Mouse (Mus musculus) lung, embryonic 14.5 days (tissue): ENCODE measurements at regions not wholly inside any gene's neighbourhood (a gene's known extent, or its start where the extent isn't known, plus 50 kb on each side); places are given as distances from the start of the nearest gene placed in this dataset.

Experiments
- ATAC-seq: fragments of 200-750 bp; cut with Nextera tagmentation; 2 replicates; pipeline ENCODE4 v1.8.0; 2017; ENCODE audit warnings: mild to moderate bottlenecking, moderate TSS enrichment, moderate library complexity; ENCODE audit not compliant: insufficient read depth
- DNase-seq: peaks from one replicate; pipeline ENCODE4 v3.0.0-alpha.2; 2015
- H3K27ac ChIP-seq: fragments of 300-500 bp; sonication (generic); 2 replicates; pipeline ENCODE4 v1.5.1; 2014; ENCODE audit warnings: low read depth, mild to moderate bottlenecking, moderate library complexity
- H3K27me3 ChIP-seq: fragments of 300-500 bp; sonication (generic); 2 replicates; pipeline ENCODE4 v1.6.1; 2014; ENCODE audit warnings: low read length, control low read depth; ENCODE audit not compliant: insufficient read depth
- H3K36me3 ChIP-seq: fragments of 300-500 bp; sonication (generic); 2 replicates; pipeline ENCODE4 v1.6.1; 2014; ENCODE audit warnings: control low read depth; ENCODE audit not compliant: insufficient read depth
- H3K4me1 ChIP-seq: fragments of 300-500 bp; sonication (generic); 2 replicates; pipeline ENCODE4 v1.6.1; 2014; ENCODE audit warnings: antibody characterized with exemption, control low read depth; ENCODE audit not compliant: insufficient read depth
- H3K4me2 ChIP-seq: fragments of 300-500 bp; sonication (generic); 2 replicates; pipeline ENCODE4 v1.6.1; 2014; ENCODE audit warnings: mild to moderate bottlenecking
- H3K4me3 ChIP-seq: fragments of 300-500 bp; sonication (generic); 2 replicates; pipeline ENCODE4 v1.5.1; 2014; ENCODE audit warnings: low read depth, low read length
- H3K9ac ChIP-seq: fragments of 300-500 bp; sonication (generic); 2 replicates; pipeline ENCODE4 v1.6.1; 2014
- H3K9me3 ChIP-seq: fragments of 300-500 bp; sonication (generic); 2 replicates; pipeline ENCODE4 v1.6.1; 2016; ENCODE audit warnings: low read depth, low read length, control low read depth
- CTCF ChIP-seq: IDR thresholded peaks from 2 replicates; pipeline ENCODE4 v1.5.1; 2016; ENCODE audit warnings: antibody characterized with exemption, low read depth
- WGBS: fragments of 180-500 bp; shearing (Covaris S2); extraction: QIAGEN DNeasy Blood & Tissue Kit; methylation state at CpG from one replicate; pipeline ENCODE4 v1.1.7; 2014; 5-methylcytosine and 5-hydroxymethylcytosine counted together

DNA sequence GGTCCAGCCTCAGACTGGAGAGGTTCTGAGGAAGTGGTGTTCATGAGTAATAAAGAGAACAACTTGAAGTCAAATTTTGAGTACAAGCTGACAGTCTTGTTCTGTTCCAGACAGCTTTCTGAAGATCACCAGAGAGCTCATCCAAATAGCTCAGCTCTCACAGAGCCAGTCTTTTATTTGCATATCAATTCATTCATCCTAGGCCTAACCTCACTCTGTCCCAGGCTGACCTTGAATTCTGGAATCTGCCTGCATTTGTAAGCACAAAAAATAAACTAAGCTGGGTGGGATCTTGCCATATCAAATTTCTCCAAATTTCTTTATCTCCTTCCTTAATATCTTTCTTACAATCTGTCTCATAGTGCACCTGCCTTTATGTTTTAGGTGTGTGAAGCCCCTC is 362.9 kb upstream of the Dmac1 start:
- Histone ChIP-seq H3K27me3 (no peaks in the 10 kb centered on the region), H3K4me1 (no peaks in the 10 kb centered on the region), H3K9me3 (no peaks in the 10 kb centered on the region), H3K27ac (no peak overlapping the region), H3K9ac (no peak overlapping the region), H3K36me3 (no peaks in the 10 kb centered on the region), H3K4me3 (no peak overlapping the region), H3K4me2 (no peak overlapping the region)
- no peak for TF ChIP-seq CTCF
- ATAC-seq (no peak), DNase-seq (no peak)

DNA sequence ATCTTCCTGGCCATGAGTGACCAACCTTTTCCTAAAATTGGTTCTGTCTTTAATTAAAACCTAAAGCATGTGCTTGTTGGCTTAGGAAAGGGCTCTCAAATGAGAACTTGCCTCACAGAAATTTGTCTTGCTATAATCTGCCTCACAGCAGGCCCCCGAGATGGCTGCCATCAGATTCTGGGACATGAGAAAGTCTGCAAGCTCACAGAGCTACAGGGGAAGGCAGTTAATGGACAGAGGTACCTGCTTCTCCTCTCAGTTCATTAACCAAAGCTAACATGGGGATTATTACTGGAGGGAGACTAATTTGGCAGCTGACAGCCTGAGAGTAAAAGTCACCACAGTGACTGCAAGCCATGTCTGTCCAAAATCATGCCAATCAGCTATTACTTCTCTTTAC is 358.5 kb upstream of the Dmac1 start:
- no peak for TF ChIP-seq CTCF
- Histone ChIP-seq H3K27ac (no peak overlapping the region), H3K9me3 (no peaks in the 10 kb centered on the region), H3K4me3 (no peak overlapping the region), H3K4me2 (no peak overlapping the region), H3K4me1 (no peaks in the 10 kb centered on the region), H3K36me3 (no peaks in the 10 kb centered on the region), H3K27me3 (no peaks in the 10 kb centered on the region), H3K9ac (no peak overlapping the region)
- DNase-seq (no peak), ATAC-seq (no peak)
- 74% methylated on average over 1 of the region's 1 CpGs for WGBS

DNA sequence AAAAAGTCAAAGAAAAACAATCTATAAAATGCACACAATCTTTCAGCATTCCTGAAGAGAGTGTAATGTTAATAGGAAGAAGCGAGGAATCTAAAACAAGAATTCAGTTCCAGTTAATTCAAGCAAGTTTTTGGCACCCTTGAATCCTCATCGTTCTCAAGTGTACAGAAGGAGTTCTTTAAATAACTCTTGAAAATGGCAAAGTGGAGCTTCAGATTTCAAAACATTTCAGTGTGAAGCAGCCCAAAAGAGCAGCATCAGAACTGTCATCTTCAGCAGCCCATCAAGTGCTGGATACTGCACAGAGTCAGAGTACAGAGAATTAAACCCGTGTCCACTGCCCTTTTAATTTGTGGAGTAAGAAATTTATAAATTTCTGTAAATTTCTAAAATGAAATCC is 311.8 kb upstream of the Dmac1 start:
- H3K27ac ChIP-seq, result no peak overlapping the region
- ATAC-seq, result no peak
- no peaks in the 10 kb centered on the region for H3K27me3 ChIP-seq
- no peaks in the 10 kb centered on the region for H3K9me3 ChIP-seq
- whole genome bisulfite sequencing, result 53% methylated on average over 3 of the region's 3 CpGs
- H3K4me3 ChIP-seq, result no peak overlapping the region
- TF ChIP-seq CTCF, result no peak
- no peaks in the 10 kb centered on the region for H3K4me1 ChIP-seq
- no peak overlapping the region for H3K9ac ChIP-seq
- no peak for DNase-seq
- no peak overlapping the region for H3K4me2 ChIP-seq
- no peaks in the 10 kb centered on the region for H3K36me3 ChIP-seq

DNA sequence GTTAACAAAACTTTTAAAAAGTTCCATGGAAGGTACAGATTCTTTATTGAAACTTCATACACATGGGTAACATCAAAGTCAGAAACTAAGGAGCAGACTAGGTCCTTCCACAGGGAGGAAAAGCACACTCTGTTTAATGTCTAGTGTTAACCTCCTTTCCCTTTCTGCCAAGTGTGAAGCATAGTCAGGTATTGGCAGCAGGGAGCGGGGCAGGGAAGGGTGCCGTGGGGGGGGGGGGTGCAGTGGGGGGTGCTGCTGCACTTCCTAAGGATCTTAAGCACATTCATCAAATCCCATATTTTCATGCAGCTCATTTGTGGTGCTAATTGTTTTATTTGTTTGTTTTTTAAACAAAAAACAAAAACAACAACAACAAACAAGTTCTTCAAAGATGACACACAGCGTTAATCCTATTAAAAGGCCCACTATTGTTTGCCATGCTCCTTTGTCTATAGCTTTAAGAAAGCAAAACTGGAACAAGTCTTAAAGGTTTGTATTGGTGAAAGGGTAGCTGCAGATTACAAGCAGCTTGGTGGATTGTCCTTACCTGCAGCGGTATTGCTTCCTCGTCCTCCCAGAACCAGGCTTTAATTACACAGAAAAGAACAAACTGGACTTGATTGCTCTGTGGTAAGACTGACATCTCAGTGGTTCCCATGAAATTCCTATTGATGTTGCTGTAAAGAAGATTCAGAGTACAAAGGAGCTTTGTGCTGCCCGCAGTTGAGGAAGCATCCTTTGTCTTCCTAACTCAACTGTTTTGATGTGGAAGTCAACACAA is 310.2 kb upstream of the Dmac1 start:
- WGBS, result 72% methylated on average over 6 of the region's 6 CpGs
- Histone ChIP-seq H3K4me3 (no peak overlapping the region), H3K4me2 (no peak overlapping the region), H3K9me3 (no peaks in the 10 kb centered on the region), H3K9ac (no peak overlapping the region), H3K36me3 (no peaks in the 10 kb centered on the region), H3K4me1 (no peaks in the 10 kb centered on the region), H3K27me3 (no peaks in the 10 kb centered on the region), H3K27ac (no peak overlapping the region)
- TF ChIP-seq CTCF, result no peak
- ATAC-seq (no peak), DNase-seq (no peak)

DNA sequence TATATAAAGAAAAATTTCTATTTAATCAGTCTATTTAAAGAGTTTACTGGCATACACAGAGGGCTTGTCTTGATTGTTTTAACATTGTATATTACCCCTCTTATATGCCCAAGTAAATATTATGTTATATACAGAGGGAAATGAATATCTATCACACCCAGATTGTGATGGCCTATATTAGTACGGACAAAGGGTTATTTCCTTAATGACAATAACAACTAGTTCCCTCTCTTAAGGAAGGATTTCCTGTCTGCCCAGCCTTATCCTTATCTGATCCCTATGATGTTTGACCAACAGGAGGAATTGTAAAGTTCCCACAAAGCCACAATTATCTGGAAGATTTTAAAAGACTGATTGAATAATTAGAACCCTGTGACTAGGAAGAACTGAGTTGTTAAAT is 301.8 kb upstream of the Dmac1 start:
- no peak overlapping the region for H3K27ac ChIP-seq
- no peak for TF ChIP-seq CTCF
- no peaks in the 10 kb centered on the region for H3K4me1 ChIP-seq
- DNase-seq (no peak), ATAC-seq (no peak)
- no peak overlapping the region for H3K4me3 ChIP-seq
- H3K27me3 ChIP-seq, result no peaks in the 10 kb centered on the region
- no peaks in the 10 kb centered on the region for H3K36me3 ChIP-seq
- 51% methylated on average over 1 of the region's 1 CpGs for WGBS
- H3K9me3 ChIP-seq, result no peaks in the 10 kb centered on the region
- no peak overlapping the region for H3K9ac ChIP-seq
- H3K4me2 ChIP-seq, result no peak overlapping the region

DNA sequence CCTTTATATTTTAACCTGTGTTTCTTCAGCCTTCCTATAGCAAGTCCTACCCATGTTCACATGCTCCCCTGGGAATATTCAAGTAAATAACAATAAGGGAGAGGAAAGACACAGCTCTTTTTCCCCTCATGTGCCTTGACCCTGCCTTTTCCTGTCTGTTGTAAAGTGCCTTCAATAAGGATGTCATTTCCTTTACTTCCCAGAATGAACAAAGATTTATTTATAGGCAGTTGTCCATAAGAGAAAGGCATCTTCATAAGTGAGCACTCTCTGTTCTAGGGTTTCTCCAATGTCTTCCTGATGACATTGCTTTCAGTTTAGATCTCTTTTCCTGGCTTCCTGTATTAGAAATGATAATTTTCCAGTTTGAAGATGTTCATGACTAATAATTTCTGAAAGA is 294.5 kb upstream of the Dmac1 start:
- Histone ChIP-seq H3K27ac (no peak overlapping the region), H3K36me3 (no peaks in the 10 kb centered on the region), H3K27me3 (no peaks in the 10 kb centered on the region), H3K4me2 (no peak overlapping the region), H3K9me3 (no peaks in the 10 kb centered on the region), H3K9ac (no peak overlapping the region), H3K4me1 (no peaks in the 10 kb centered on the region), H3K4me3 (no peak overlapping the region)
- DNase-seq (no peak), ATAC-seq (no peak)
- no peak for TF ChIP-seq CTCF

DNA sequence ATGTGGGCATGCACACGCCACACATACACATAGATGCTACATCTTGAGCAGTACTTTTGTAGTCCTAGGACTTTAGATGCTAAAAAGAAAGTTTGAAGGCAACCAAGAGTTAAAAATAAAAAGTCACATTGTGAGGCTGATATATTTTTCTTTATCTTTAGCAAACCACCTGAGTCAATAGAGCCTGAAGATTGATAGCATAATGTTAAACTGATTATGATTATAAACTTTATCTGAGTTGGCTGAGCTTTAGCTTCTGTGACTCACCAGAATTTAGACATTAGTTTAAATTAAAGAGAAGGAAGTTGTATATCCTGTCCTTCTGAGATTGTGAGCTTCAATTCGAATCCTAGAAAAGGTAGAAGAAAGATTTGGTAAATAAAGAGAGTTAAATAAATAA is 289.5 kb upstream of the Dmac1 start:
- H3K36me3 ChIP-seq, result no peaks in the 10 kb centered on the region
- H3K27ac ChIP-seq, result no peak overlapping the region
- TF ChIP-seq CTCF, result no peak
- H3K4me2 ChIP-seq, result no peak overlapping the region
- no peaks in the 10 kb centered on the region for H3K9me3 ChIP-seq
- ATAC-seq, result no peak
- H3K4me3 ChIP-seq, result no peak overlapping the region
- H3K27me3 ChIP-seq, result no peaks in the 10 kb centered on the region
- H3K9ac ChIP-seq, result no peak overlapping the region
- H3K4me1 ChIP-seq, result no peaks in the 10 kb centered on the region
- 63% methylated on average over 2 of the region's 2 CpGs for WGBS
- no peak for DNase-seq

DNA sequence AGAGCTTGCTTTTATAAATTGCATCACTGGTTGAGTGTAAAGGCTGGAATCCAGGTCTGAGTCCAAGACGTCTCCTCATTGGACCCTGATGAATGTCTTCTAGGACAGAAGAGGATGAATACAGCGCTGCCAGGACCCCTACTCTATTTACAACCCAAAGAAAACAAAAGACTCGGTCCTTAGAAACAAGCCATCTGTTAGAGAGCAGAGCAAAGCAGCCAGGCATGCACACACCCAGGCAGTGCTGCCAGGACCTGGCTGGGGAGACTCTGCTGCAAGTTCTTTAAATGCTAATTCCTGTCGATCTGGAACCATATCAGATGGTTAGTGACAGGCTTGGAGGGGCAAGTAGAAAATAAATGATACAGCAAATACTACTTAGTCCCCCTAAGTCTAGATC is 284.4 kb upstream of the Dmac1 start:
- Histone ChIP-seq H3K9me3 (no peaks in the 10 kb centered on the region), H3K9ac (no peak overlapping the region), H3K4me2 (no peak overlapping the region), H3K4me3 (no peak overlapping the region), H3K4me1 (no peaks in the 10 kb centered on the region), H3K27ac (no peak overlapping the region), H3K27me3 (no peaks in the 10 kb centered on the region), H3K36me3 (no peaks in the 10 kb centered on the region)
- TF ChIP-seq CTCF, result no peak
- WGBS, result 17% methylated on average over 4 of the region's 4 CpGs
- ATAC-seq (peak; percentile 58; the same call in 1 of the 2 replicates), DNase-seq (no peak)
